ENCODE assay signal across 18 mouse cellular contexts in the genomic region with DNA sequence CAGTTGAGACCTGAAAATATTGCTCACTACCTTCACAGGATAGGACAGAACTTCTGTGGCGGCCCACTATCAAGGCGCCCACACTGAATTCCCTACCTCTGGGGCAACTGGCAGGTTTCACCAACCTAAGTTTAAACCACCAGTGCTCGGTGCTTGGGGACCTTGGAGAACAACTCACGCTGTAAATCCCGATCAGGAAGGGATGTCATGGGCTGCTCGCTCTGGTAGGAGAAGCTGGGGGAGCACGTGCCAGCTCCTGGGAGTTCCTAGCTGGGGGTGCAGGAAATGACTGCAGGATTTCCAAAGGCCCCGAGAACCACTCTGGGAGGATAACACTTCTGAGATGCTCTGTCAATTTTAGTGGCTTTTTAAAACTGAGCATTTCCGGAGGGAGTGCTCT.
A peak's percentile ranks its signal among the peaks of the same experiment; 100 is the strongest.
DNase-seq lines count a peak whose midpoint lies in the region; ATAC-seq and TF ChIP-seq lines count a peak whose summit lies in the region.
"Had no signal": no experiment of that assay in that cellular context is flagged by ENCODE, and none has a peak within 500 bp of the region (broad histone marks: within the 10 kb centered on the region; RNA-seq: fewer than 3 reads in every experiment).

No protein-coding gene starts in this region.

- no peak overlapping the region for H3K4me3 ChIP-seq in heart, embryonic 13.5 days
- H3K4me3 ChIP-seq in left cerebral cortex, adult 2 months: no peak overlapping the region
- H3K4me3 ChIP-seq in forebrain, embryonic 11.5 days (ENCODE audit: low read depth, low read length): no peak overlapping the region
- no peak overlapping the region for H3K4me3 ChIP-seq in forebrain, embryonic 14.5 days (ENCODE audit: low read depth, low read length)
- H3K4me3 ChIP-seq: embryonic facial prominence, embryonic 12.5 days; midbrain, embryonic 10.5 days had no signal

- no peak overlapping the region for H3K4me2 ChIP-seq in heart, embryonic 13.5 days
- H3K4me2 ChIP-seq in forebrain, embryonic 11.5 days (ENCODE audit: low read depth, low read length, severe bottlenecking): no peak overlapping the region
- no peak overlapping the region for H3K4me2 ChIP-seq in forebrain, embryonic 14.5 days (ENCODE audit: low read length)
- H3K4me2 ChIP-seq: embryonic facial prominence, embryonic 12.5 days had no signal

- H3K9ac ChIP-seq in heart, embryonic 13.5 days: no peak overlapping the region
- no peak overlapping the region for H3K9ac ChIP-seq in forebrain, embryonic 11.5 days (ENCODE audit: low read length)
- no peak overlapping the region for H3K9ac ChIP-seq in forebrain, embryonic 14.5 days (ENCODE audit: low read length)
- H3K9ac ChIP-seq: embryonic facial prominence, embryonic 12.5 days had no signal

- TF ChIP-seq CTCF in left cerebral cortex, adult 2 months (IDR thresholded peaks at IDR 0.05): no peak

- DNase-seq in heart, postnatal 10 days: no peak
- DNase-seq in left cerebral cortex, adult 2 months (ENCODE audit: extremely low spot score in 1 of 2, low spot score in 2 of 2): no peak
- no peak for DNase-seq in left cerebral cortex, postnatal 4 days
- no peak for DNase-seq in forebrain, embryonic 11.5 days (ENCODE audit: low spot score)
- no peak for DNase-seq in forebrain, embryonic 14.5 days (ENCODE audit: low spot score)
- DNase-seq in retina, embryonic 14.5 days (ENCODE audit: low spot score): no peak
- DNase-seq: adrenal gland, postnatal 36 days; cerebellum, adult 8-10 months; kidney, adult 2 months; kidney, postnatal 14 days; lung, adult 18-20 months; right cerebral cortex, adult 18-20 months; spleen, adult 18-20 months; thymus, adult 18-20 months had no signal

- ATAC-seq in heart, embryonic 13.5 days (ENCODE audit: extremely low read depth, insufficient number of reproducible peaks, low FRiP score, low TSS enrichment): no peak
- ATAC-seq in forebrain, embryonic 11.5 days (replicated peaks; ENCODE audit: low FRiP score): no peak
- no peak for ATAC-seq in forebrain, embryonic 14.5 days
- ATAC-seq in inflammation-experienced regulatory T-cells, adult 6 months: no peak

- no peaks in the 10 kb centered on the region for H3K9me3 ChIP-seq in heart, embryonic 13.5 days
- H3K9me3 ChIP-seq in forebrain, embryonic 11.5 days (ENCODE audit: control insufficient read depth, low read length): no peaks in the 10 kb centered on the region
- no peaks in the 10 kb centered on the region for H3K9me3 ChIP-seq in forebrain, embryonic 14.5 days (replicated peaks; ENCODE audit: control insufficient read depth, low read length)
- H3K9me3 ChIP-seq: embryonic facial prominence, embryonic 12.5 days; midbrain, embryonic 10.5 days had no signal

- 67% methylated on average over 9 of the region's 9 CpGs for WGBS in heart, embryonic 13.5 days
- WGBS in forebrain, embryonic 11.5 days: 87% methylated on average over 9 of the region's 9 CpGs
- 79% methylated on average over 9 of the region's 9 CpGs for WGBS in forebrain, embryonic 14.5 days

- intact Hi-C loops in heart, postnatal 10 days (cut with DNase I): no loop called here
- intact Hi-C loops in left cerebral cortex, adult 2 months (cut with DNase I): no loop called here
- intact Hi-C loops in left cerebral cortex, postnatal 4 days (cut with DNase I): no loop called here

- H3K4me1 ChIP-seq in heart, embryonic 13.5 days: peaks cover 50% of the 10 kb centered on the region
- peaks cover 19% of the 10 kb centered on the region for H3K4me1 ChIP-seq in forebrain, embryonic 11.5 days (replicated peaks; ENCODE audit: control insufficient read depth, insufficient read depth, low read length)
- peaks cover 32% of the 10 kb centered on the region for H3K4me1 ChIP-seq in forebrain, embryonic 14.5 days (ENCODE audit: control insufficient read depth, insufficient read depth, low read length)

- no peaks in the 10 kb centered on the region for H3K36me3 ChIP-seq in heart, embryonic 13.5 days
- H3K36me3 ChIP-seq in forebrain, embryonic 11.5 days (ENCODE audit: control insufficient read depth, insufficient read depth, low read length): no peaks in the 10 kb centered on the region
- no peaks in the 10 kb centered on the region for H3K36me3 ChIP-seq in forebrain, embryonic 14.5 days (ENCODE audit: control insufficient read depth, insufficient read depth, low read length)
- H3K36me3 ChIP-seq: embryonic facial prominence, embryonic 12.5 days; midbrain, embryonic 10.5 days had no signal

- H3K27me3 ChIP-seq in heart, embryonic 13.5 days (replicated peaks): no peaks in the 10 kb centered on the region
- H3K27me3 ChIP-seq in forebrain, embryonic 11.5 days (ENCODE audit: control insufficient read depth, insufficient read depth, low read length): no peaks in the 10 kb centered on the region
- H3K27me3 ChIP-seq in forebrain, embryonic 14.5 days (replicated peaks; ENCODE audit: control insufficient read depth, insufficient read depth, low read length): no peaks in the 10 kb centered on the region
- H3K27me3 ChIP-seq: embryonic facial prominence, embryonic 12.5 days had no signal

- peak overlapping the region; percentile 91 for H3K27ac ChIP-seq in heart, embryonic 13.5 days (replicated peaks)
- peak overlapping the region; percentile 48; the same call in 1 of the 2 replicates for H3K27ac ChIP-seq in left cerebral cortex, adult 2 months
- peak overlapping the region; percentile 91 for H3K27ac ChIP-seq in forebrain, embryonic 11.5 days (ENCODE audit: low read depth, low read length)
- peak overlapping the region; percentile 89 for H3K27ac ChIP-seq in forebrain, embryonic 14.5 days (ENCODE audit: low read depth, low read length)
- H3K27ac ChIP-seq: embryonic facial prominence, embryonic 12.5 days had no signal
